Mouse (Mus musculus): ENCODE results near the gene Nbas. TPM values are rescaled to one million over a fixed set of nuclear protein-coding genes. Genes with fewer than 3 reads are reported as not detected.
A peak's percentile ranks its signal among the peaks of the same experiment; 100 is the strongest.

Nbas gene
- total and polyA plus RNA-seq, 3 experiments: 12.8 to 33.6 (median 28.9) TPM

DNA sequence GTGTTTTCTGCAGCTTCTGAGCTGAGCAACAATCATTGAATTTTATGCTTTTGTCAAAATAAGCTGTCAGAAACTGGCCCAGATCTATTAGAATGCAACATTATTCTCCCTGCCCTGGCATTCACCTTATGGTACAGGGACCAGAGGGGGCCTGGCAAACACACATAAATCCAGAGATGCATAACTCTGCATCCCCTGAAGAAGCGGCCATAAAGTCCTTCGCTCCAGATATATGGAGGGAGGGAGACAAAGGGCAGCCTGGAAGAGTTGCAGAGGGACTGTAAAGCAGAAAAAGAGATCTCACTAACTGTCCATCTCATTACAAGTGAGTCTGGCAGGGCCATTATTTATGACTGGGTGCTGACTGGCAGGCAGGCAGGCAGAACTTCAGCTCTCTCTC is 13.2 kb upstream of the Nbas start:
- Histone ChIP-seq H3K4me1 (ENCODE audit: control insufficient read depth, insufficient read depth, low read length) (peaks cover 3% of the 10 kb centered on the region), H3K9ac (ENCODE audit: low read depth, low read length) (no peak overlapping the region), H3K79me2 (replicated peaks; ENCODE audit: control insufficient read depth, insufficient read depth, low read length) (no peaks in the 10 kb centered on the region), H3K27me3 (ENCODE audit: control insufficient read depth, insufficient read depth, low read length) (no peaks in the 10 kb centered on the region), H3K27ac (no peak overlapping the region), H3K36me3 (ENCODE audit: control insufficient read depth, insufficient read depth, low read length) (no peaks in the 10 kb centered on the region), H3K4me3 (no peak overlapping the region)
- intact Hi-C loops (cut with DNase I): no loop called here
- TF ChIP-seq CTCF (IDR thresholded peaks at IDR 0.05) (no peak), POLR2A (IDR thresholded peaks at IDR 0.05; ENCODE audit: insufficient read depth, low read depth, low read length) (no peak), EP300 (IDR thresholded peaks at IDR 0.05; ENCODE audit: insufficient read depth, low read depth, low read length) (no peak)
- DNase-seq: no peak
- 78% methylated on average over 2 of the region's 2 CpGs for WGBS

- Histone ChIP-seq H3K36me3 (ENCODE audit: control insufficient read depth, insufficient read depth, low read length) (no peaks in the 10 kb centered on the region), H3K27ac (no peak overlapping the region), H3K4me1 (ENCODE audit: control insufficient read depth, insufficient read depth, low read length) (peaks cover 2% of the 10 kb centered on the region; the same call in 1 of the 2 replicates), H3K9ac (ENCODE audit: low read depth, low read length) (no peak overlapping the region), H3K79me2 (replicated peaks; ENCODE audit: control insufficient read depth, insufficient read depth, low read length) (no peaks in the 10 kb centered on the region), H3K4me3 (no peak overlapping the region), H3K27me3 (ENCODE audit: control insufficient read depth, insufficient read depth, low read length) (no peaks in the 10 kb centered on the region)
- DNase-seq: no peak
- 46% methylated on average over 3 of the region's 3 CpGs for WGBS
- intact Hi-C loops (cut with DNase I): no loop called here
- TF ChIP-seq CTCF (IDR thresholded peaks at IDR 0.05): no peak
Measured at GRCm38 (mm10) chr12:13268412-13268811, 521 bp upstream of the Nbas start.

- no peaks in the 10 kb centered on the region for H3K36me3 ChIP-seq (ENCODE audit: control insufficient read depth, insufficient read depth, low read length)
- H3K9ac ChIP-seq (ENCODE audit: low read depth, low read length): peak overlapping the region; percentile 68
- H3K79me2 ChIP-seq (replicated peaks; ENCODE audit: control insufficient read depth, insufficient read depth, low read length): no peaks in the 10 kb centered on the region
- H3K4me1 ChIP-seq (ENCODE audit: control insufficient read depth, insufficient read depth, low read length): peaks cover 2% of the 10 kb centered on the region; the same call in 1 of the 2 replicates
- intact Hi-C loops (cut with DNase I): loop anchor here (2.0 kb wide), 1 partner anchor 21 kb away; the partner anchor contains the start of gene Ddx1
- no peaks in the 10 kb centered on the region for H3K27me3 ChIP-seq (ENCODE audit: control insufficient read depth, insufficient read depth, low read length)
- 35% methylated on average over 16 of the region's 16 CpGs for WGBS
- H3K27ac ChIP-seq: no peak overlapping the region; the same call in 1 of the 2 replicates
- peak overlapping the region; percentile 63 for H3K4me3 ChIP-seq
- TF ChIP-seq CTCF (IDR thresholded peaks at IDR 0.05) (no peak), EP300 (IDR thresholded peaks at IDR 0.05; ENCODE audit: insufficient read depth, low read depth, low read length) (no peak), POLR2A (IDR thresholded peaks at IDR 0.05; ENCODE audit: insufficient read depth, low read depth, low read length) (no peak)
- no peak for DNase-seq
Measured at GRCm38 (mm10) chr12:13269570-13270390, 847 bp downstream of the Nbas start.

GRCm38 (mm10) chr12:13291453-13291852 is 22.5 kb downstream of the Nbas start:
- TF ChIP-seq EP300 (IDR thresholded peaks at IDR 0.05; ENCODE audit: insufficient read depth, low read depth, low read length) (no peak), POLR2A (IDR thresholded peaks at IDR 0.05; ENCODE audit: insufficient read depth, low read depth, low read length) (no peak), CTCF (IDR thresholded peaks at IDR 0.05) (no peak)
- H3K4me3 ChIP-seq: no peak overlapping the region
- WGBS: 88% methylated on average over 2 of the region's 2 CpGs
- H3K36me3 ChIP-seq (ENCODE audit: control insufficient read depth, insufficient read depth, low read length): no peaks in the 10 kb centered on the region
- H3K4me1 ChIP-seq (ENCODE audit: control insufficient read depth, insufficient read depth, low read length): no peaks in the 10 kb centered on the region; the same call in 1 of the 2 replicates
- intact Hi-C loops (cut with DNase I): no loop called here
- no peak for DNase-seq
- no peak overlapping the region for H3K9ac ChIP-seq (ENCODE audit: low read depth, low read length)
- H3K79me2 ChIP-seq (replicated peaks; ENCODE audit: control insufficient read depth, insufficient read depth, low read length): no peaks in the 10 kb centered on the region; the same call in 1 of the 2 replicates
- no peak overlapping the region for H3K27ac ChIP-seq
- H3K27me3 ChIP-seq (ENCODE audit: control insufficient read depth, insufficient read depth, low read length): no peaks in the 10 kb centered on the region

GRCm38 (mm10) chr12:13293421-13293881 is 24.5 kb downstream of the Nbas start:
- H3K36me3 ChIP-seq (ENCODE audit: control insufficient read depth, insufficient read depth, low read length): no peaks in the 10 kb centered on the region
- H3K27me3 ChIP-seq (ENCODE audit: control insufficient read depth, insufficient read depth, low read length): no peaks in the 10 kb centered on the region
- WGBS: 78% methylated on average over 3 of the region's 3 CpGs
- no peaks in the 10 kb centered on the region for H3K79me2 ChIP-seq (replicated peaks; ENCODE audit: control insufficient read depth, insufficient read depth, low read length)
- no peaks in the 10 kb centered on the region; the same call in 1 of the 2 replicates for H3K4me1 ChIP-seq (ENCODE audit: control insufficient read depth, insufficient read depth, low read length)
- intact Hi-C loops (cut with DNase I): no loop called here
- no peak overlapping the region for H3K27ac ChIP-seq
- H3K4me3 ChIP-seq: no peak overlapping the region
- TF ChIP-seq CTCF (IDR thresholded peaks at IDR 0.05): peak; percentile 31
- no peak for TF ChIP-seq POLR2A (IDR thresholded peaks at IDR 0.05; ENCODE audit: insufficient read depth, low read depth, low read length)
- no peak for DNase-seq
- H3K9ac ChIP-seq (ENCODE audit: low read depth, low read length): no peak overlapping the region

DNA sequence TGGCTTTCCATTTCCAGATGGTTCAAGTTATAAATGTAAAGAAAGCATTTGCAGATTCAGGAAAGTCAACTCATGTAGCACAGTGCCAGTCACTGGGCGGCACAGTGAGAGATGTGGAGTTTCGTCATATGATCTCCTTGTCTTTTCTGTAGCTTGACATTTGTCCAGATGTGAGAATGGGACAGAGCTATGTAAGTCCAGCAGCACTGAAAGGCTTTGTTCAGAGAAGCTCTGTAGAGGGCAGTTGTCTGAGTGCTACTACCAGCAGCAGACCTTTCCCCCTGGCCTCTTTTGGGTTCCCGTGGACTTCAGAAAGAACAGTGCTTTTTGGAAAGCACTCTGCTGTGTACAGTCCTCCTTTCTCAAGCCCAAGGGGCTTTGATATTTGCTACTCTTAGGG is 34.1 kb downstream of the Nbas start:
- intact Hi-C loops (cut with DNase I): no loop called here
- Histone ChIP-seq H3K79me2 (replicated peaks; ENCODE audit: control insufficient read depth, insufficient read depth, low read length) (no peaks in the 10 kb centered on the region), H3K27ac (no peak overlapping the region), H3K36me3 (ENCODE audit: control insufficient read depth, insufficient read depth, low read length) (no peaks in the 10 kb centered on the region), H3K9ac (ENCODE audit: low read depth, low read length) (no peak overlapping the region), H3K4me3 (no peak overlapping the region), H3K4me1 (ENCODE audit: control insufficient read depth, insufficient read depth, low read length) (no peaks in the 10 kb centered on the region), H3K27me3 (ENCODE audit: control insufficient read depth, insufficient read depth, low read length) (no peaks in the 10 kb centered on the region)
- WGBS: 87% methylated on average over 3 of the region's 3 CpGs
- TF ChIP-seq POLR2A (IDR thresholded peaks at IDR 0.05; ENCODE audit: insufficient read depth, low read depth, low read length) (no peak), CTCF (IDR thresholded peaks at IDR 0.05) (no peak), EP300 (IDR thresholded peaks at IDR 0.05; ENCODE audit: insufficient read depth, low read depth, low read length) (no peak)
- DNase-seq: no peak
